Mouse (Mus musculus): ENCODE results near the gene Gzmm. TPM values are rescaled to one million over a fixed set of nuclear protein-coding genes. Genes with fewer than 3 reads are reported as not detected.
A peak's percentile ranks its signal among the peaks of the same experiment; 100 is the strongest.

Gene Gzmm
- total and polyA plus RNA-seq, 2 experiments, result 0.09 to 0.37 TPM

DNA sequence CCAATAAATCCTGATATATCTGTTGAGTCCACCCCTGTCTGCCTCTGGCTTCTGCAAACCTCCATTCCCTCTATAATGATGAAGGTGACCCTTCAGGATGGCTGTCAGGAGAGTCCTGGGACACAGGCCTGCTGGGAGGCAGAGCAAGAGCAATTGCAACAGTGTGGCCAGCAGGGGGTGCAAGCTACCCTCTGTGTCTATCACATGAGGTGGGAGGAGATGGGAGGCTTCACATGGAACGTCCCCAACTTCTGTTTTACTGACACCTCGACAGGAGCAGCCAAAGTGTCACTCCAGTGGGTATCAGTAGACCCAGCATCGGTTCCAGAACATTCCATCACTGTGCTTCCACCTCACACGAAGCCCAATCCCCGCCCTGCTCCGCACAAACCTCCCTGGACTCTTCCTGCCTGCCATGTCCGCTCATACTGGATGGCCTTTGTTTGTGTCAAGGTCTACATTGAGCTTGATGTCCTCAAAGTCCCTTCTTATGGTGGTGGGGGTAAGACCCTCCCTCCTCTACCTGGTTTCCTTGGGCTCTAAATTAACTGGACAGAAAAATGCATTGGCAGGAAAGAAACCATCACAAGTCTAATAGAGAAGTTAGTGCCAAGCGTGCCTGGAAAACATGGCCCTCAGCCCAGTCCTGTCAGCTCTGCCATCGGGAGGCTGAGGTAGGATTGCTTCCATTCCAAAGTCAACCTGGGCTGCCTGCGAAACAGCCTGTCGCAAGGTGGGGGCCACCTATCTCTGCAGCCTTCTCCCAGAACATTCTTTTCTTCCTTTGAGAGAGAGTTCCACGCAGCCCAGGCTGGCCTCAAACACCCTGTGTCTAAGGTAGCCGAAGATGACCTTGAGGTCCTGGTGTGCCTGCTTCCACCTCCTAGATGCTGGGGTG, 6.7 kb downstream of the Gzmm start:
- no peak overlapping the region for H3K4me3 ChIP-seq (ENCODE audit: insufficient read depth, low read depth, low read length)
- peaks cover 9% of the 10 kb centered on the region for H3K4me1 ChIP-seq (ENCODE audit: control insufficient read depth, insufficient read depth, low read length)
- H3K27ac ChIP-seq (replicated peaks; ENCODE audit: insufficient read depth, low read depth, low read length), result 0 out of 2 replicates have a peak overlapping the region, but pooled peaks have one; percentile 2
- H3K36me3 ChIP-seq (ENCODE audit: control insufficient read depth, insufficient read depth, low read length), result no peaks in the 10 kb centered on the region
- 24% methylated on average over 13 of the region's 13 CpGs for WGBS
- DNase-seq (ENCODE audit: extremely low read depth, low read depth, low spot score), result peak; percentile 85
- H3K79me2 ChIP-seq (ENCODE audit: control insufficient read depth, insufficient read depth, low read length), result no peaks in the 10 kb centered on the region
- TF ChIP-seq POLR2A (IDR thresholded peaks at IDR 0.05; ENCODE audit: extremely low read depth, insufficient read depth, low read length), result no peak
- peak; percentile 96 for TF ChIP-seq CTCF (IDR thresholded peaks at IDR 0.05; ENCODE audit: low read depth, low read length)
- no peak overlapping the region for H3K9ac ChIP-seq (ENCODE audit: low read depth, low read length)
- no peaks in the 10 kb centered on the region for H3K27me3 ChIP-seq (ENCODE audit: control insufficient read depth, insufficient read depth, low read length)

DNA sequence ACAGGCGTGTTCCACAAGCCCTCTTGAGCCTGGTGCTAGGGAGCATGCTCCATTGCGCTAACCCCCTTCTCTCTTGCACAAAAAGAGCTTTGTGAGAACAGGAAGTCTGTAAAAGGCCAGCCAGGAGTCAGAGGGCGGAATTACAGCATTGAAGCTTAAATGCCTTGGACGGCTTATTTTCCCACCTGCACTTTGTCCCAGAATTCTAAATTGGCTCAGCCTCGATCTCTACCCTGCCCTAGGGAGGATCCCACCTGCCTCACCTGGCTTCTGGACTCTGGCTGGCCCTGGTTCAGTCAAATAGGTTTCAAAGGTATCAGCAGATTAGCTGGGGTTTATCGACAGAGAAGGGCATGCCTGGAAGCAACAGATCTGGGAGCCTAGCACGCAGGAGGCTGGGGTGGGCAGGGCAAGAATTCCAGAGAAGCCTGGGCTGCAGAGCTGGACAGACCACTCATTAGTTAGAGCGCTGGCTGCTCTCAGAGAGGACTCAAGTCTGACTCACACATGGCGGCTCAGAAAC, 7.4 kb downstream of the Gzmm start:
- no peaks in the 10 kb centered on the region for H3K27me3 ChIP-seq (ENCODE audit: control insufficient read depth, insufficient read depth, low read length)
- H3K4me1 ChIP-seq (ENCODE audit: control insufficient read depth, insufficient read depth, low read length), result peaks cover 13% of the 10 kb centered on the region
- WGBS, result 21% methylated on average over 9 of the region's 9 CpGs
- DNase-seq (ENCODE audit: extremely low read depth, low read depth, low spot score), result peak; percentile 79
- no peak overlapping the region for H3K4me3 ChIP-seq (ENCODE audit: insufficient read depth, low read depth, low read length)
- no peaks in the 10 kb centered on the region for H3K36me3 ChIP-seq (ENCODE audit: control insufficient read depth, insufficient read depth, low read length)
- H3K79me2 ChIP-seq (ENCODE audit: control insufficient read depth, insufficient read depth, low read length), result no peaks in the 10 kb centered on the region
- H3K9ac ChIP-seq (ENCODE audit: low read depth, low read length), result no peak overlapping the region
- no peak for TF ChIP-seq POLR2A (IDR thresholded peaks at IDR 0.05; ENCODE audit: extremely low read depth, insufficient read depth, low read length)
- TF ChIP-seq CTCF (IDR thresholded peaks at IDR 0.05; ENCODE audit: low read depth, low read length), result no peak
- peak overlapping the region; percentile 6; the same call in 1 of the 2 replicates for H3K27ac ChIP-seq (replicated peaks; ENCODE audit: insufficient read depth, low read depth, low read length)

DNA sequence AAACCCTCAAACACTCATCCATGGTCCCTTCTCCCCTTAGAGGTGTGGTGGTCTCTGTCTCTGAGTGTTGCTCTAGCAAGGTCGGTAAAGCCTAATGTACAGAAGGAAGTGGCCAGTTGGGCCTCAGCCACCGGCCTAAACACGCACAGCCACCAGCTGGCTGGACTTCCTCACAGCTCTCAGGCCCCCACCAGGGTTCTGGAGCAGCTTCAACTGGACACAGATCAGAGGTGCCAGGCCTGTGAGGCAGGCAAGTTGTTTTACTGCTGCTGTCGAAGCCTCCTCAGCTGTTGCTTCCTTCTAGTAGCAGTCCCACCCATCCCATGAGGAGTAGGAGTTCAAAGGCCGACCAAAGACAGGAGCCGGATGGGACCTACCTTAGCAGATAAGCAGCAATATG, 9.1 kb downstream of the Gzmm start:
- Histone ChIP-seq H3K9ac (ENCODE audit: low read depth, low read length) (no peak overlapping the region), H3K27me3 (ENCODE audit: control insufficient read depth, insufficient read depth, low read length) (no peaks in the 10 kb centered on the region), H3K27ac (replicated peaks; ENCODE audit: insufficient read depth, low read depth, low read length) (no peak overlapping the region), H3K79me2 (ENCODE audit: control insufficient read depth, insufficient read depth, low read length) (no peaks in the 10 kb centered on the region), H3K4me1 (ENCODE audit: control insufficient read depth, insufficient read depth, low read length) (peaks cover 21% of the 10 kb centered on the region), H3K36me3 (ENCODE audit: control insufficient read depth, insufficient read depth, low read length) (no peaks in the 10 kb centered on the region), H3K4me3 (ENCODE audit: insufficient read depth, low read depth, low read length) (no peak overlapping the region)
- no peak for DNase-seq (ENCODE audit: extremely low read depth, low read depth, low spot score)
- 54% methylated on average over 6 of the region's 6 CpGs for WGBS
- no peak for TF ChIP-seq POLR2A (IDR thresholded peaks at IDR 0.05; ENCODE audit: extremely low read depth, insufficient read depth, low read length)
- TF ChIP-seq CTCF (IDR thresholded peaks at IDR 0.05; ENCODE audit: low read depth, low read length), result no peak

DNA sequence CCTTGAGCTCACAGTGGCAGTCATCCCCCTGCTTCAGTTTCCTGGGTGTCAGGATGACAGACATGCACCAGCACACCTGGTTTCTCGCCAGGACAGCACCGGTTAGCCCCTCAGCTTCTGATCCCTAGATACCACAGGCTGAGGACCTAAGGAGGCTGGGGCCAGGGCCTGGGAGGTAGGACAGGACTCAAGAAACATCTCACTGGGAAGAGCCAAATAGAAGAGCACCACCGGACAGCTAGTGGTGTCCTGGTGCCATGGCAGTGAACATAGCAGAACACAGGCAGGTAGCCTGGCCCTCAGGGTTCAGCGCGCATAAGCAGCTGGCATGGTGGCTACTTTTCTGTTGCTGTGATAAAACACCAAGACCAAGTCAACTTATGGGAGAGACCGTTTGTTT, 9.6 kb downstream of the Gzmm start:
- H3K9ac ChIP-seq (ENCODE audit: low read depth, low read length), result no peak overlapping the region
- H3K27me3 ChIP-seq (ENCODE audit: control insufficient read depth, insufficient read depth, low read length), result no peaks in the 10 kb centered on the region

DNA sequence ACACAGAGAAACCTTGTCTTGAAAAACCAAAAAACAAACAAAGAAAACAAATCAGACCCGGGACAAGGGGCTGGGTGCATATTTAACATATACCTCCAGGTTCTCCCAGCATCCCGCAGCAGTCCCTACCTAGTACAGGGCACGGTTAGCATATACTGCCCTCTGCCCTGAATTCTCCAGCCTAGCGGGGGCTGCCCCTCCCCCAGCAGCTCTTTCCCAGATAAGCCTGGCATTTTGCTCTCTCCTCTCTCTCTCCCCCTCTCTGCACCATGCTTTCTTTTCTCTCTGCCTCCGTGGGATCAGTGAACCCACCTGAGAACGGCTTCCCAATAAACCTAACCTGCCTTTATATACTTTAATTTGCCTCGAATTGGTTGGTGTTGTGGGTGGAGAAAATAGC, 11.9 kb downstream of the Gzmm start:
- Histone ChIP-seq H3K27me3 (ENCODE audit: control insufficient read depth, insufficient read depth, low read length) (no peaks in the 10 kb centered on the region), H3K4me3 (ENCODE audit: insufficient read depth, low read depth, low read length) (no peak overlapping the region), H3K9ac (ENCODE audit: low read depth, low read length) (no peak overlapping the region), H3K36me3 (ENCODE audit: control insufficient read depth, insufficient read depth, low read length) (no peaks in the 10 kb centered on the region), H3K27ac (replicated peaks; ENCODE audit: insufficient read depth, low read depth, low read length) (peak overlapping the region; percentile 45), H3K4me1 (ENCODE audit: control insufficient read depth, insufficient read depth, low read length) (peaks cover 26% of the 10 kb centered on the region), H3K79me2 (ENCODE audit: control insufficient read depth, insufficient read depth, low read length) (peaks cover 12% of the 10 kb centered on the region; the same call in 1 of the 2 replicates)
- TF ChIP-seq CTCF (IDR thresholded peaks at IDR 0.05; ENCODE audit: low read depth, low read length) (no peak), POLR2A (IDR thresholded peaks at IDR 0.05; ENCODE audit: extremely low read depth, insufficient read depth, low read length) (no peak)
- 32% methylated on average over 7 of the region's 7 CpGs for WGBS
- no peak for DNase-seq (ENCODE audit: extremely low read depth, low read depth, low spot score)

More for the DNA sequence above, 9.6 kb downstream of the Gzmm start:
- Histone ChIP-seq H3K27ac (replicated peaks; ENCODE audit: insufficient read depth, low read depth, low read length) (no peak overlapping the region), H3K4me1 (ENCODE audit: control insufficient read depth, insufficient read depth, low read length) (peaks cover 21% of the 10 kb centered on the region), H3K4me3 (ENCODE audit: insufficient read depth, low read depth, low read length) (no peak overlapping the region), H3K36me3 (ENCODE audit: control insufficient read depth, insufficient read depth, low read length) (no peaks in the 10 kb centered on the region), H3K79me2 (ENCODE audit: control insufficient read depth, insufficient read depth, low read length) (no peaks in the 10 kb centered on the region)
- TF ChIP-seq CTCF (IDR thresholded peaks at IDR 0.05; ENCODE audit: low read depth, low read length), result no peak
- no peak for TF ChIP-seq POLR2A (IDR thresholded peaks at IDR 0.05; ENCODE audit: extremely low read depth, insufficient read depth, low read length)
- WGBS, result 96% methylated on average over 6 of the region's 6 CpGs
- no peak for DNase-seq (ENCODE audit: extremely low read depth, low read depth, low spot score)

Measured in liver, adult 2 months (tissue).